Mouse (Mus musculus) limb, embryonic 14.5 days (tissue): ENCODE results near the gene Blm. TPM values are rescaled to one million over a fixed set of nuclear protein-coding genes. Genes with fewer than 3 reads are reported as not detected.

Experiments
- ATAC-seq: fragments of 200-750 bp; cut with Nextera tagmentation; 2 replicates; pipeline ENCODE4 v1.8.0; 2017; ENCODE audit warnings: low read depth, moderate number of reproducible peaks, moderate TSS enrichment; ENCODE audit not compliant: low FRiP score
- DNase-seq: peaks from one replicate; pipeline ENCODE4 v3.0.0-alpha.2; 2015; ENCODE audit warnings: low spot score
- H3K27ac ChIP-seq: fragments of 300-500 bp; sonication (generic); replicated peaks from 2 replicates; pipeline ENCODE4 v1.5.1; 2014; ENCODE audit warnings: low read depth, mild to moderate bottlenecking, low read length, moderate library complexity, mixed read lengths
- H3K27me3 ChIP-seq: fragments of 300-500 bp; sonication (generic); 2 replicates; pipeline ENCODE4 v1.6.1; 2014; ENCODE audit warnings: low read length, mixed read lengths; ENCODE audit not compliant: control insufficient read depth, insufficient read depth
- H3K36me3 ChIP-seq: fragments of 300-500 bp; sonication (generic); 2 replicates; pipeline ENCODE4 v1.6.1; 2014; ENCODE audit warnings: mild to moderate bottlenecking, low read length, moderate library complexity, mixed read lengths; ENCODE audit not compliant: control insufficient read depth, insufficient read depth
- H3K4me1 ChIP-seq: fragments of 300-500 bp; sonication (generic); 2 replicates; pipeline ENCODE4 v1.6.1; 2014; ENCODE audit warnings: antibody characterized with exemption, low read length, mixed read lengths; ENCODE audit not compliant: control insufficient read depth, insufficient read depth
- H3K4me2 ChIP-seq: fragments of 300-500 bp; sonication (generic); replicated peaks from 2 replicates; pipeline ENCODE4 v1.6.1; 2014; ENCODE audit warnings: low read depth, mild to moderate bottlenecking, low read length, moderate library complexity; ENCODE audit not compliant: severe bottlenecking
- H3K4me3 ChIP-seq: fragments of 300-500 bp; sonication (generic); replicated peaks from 2 replicates; pipeline ENCODE4 v1.5.1; 2014; ENCODE audit warnings: low read length
- H3K9ac ChIP-seq: fragments of 300-500 bp; sonication (generic); 2 replicates; pipeline ENCODE4 v1.6.1; 2014; ENCODE audit warnings: mild to moderate bottlenecking, low read depth, low read length, moderate library complexity; ENCODE audit not compliant: severe bottlenecking
- H3K9me3 ChIP-seq: fragments of 300-500 bp; sonication (generic); 2 replicates; pipeline ENCODE4 v1.6.1; 2016; ENCODE audit warnings: low read length; ENCODE audit not compliant: control insufficient read depth
- POLR2A ChIP-seq: fragments of 200-500 bp; IDR thresholded peaks from 2 replicates; pipeline ENCODE4 v1.8.0; 2012; ENCODE audit warnings: inconsistent platforms, mild to moderate bottlenecking, moderate library complexity, borderline replicate concordance; ENCODE audit not compliant: insufficient read depth, insufficient read length; ENCODE audit errors: extremely low read depth
- WGBS: fragments of 180-500 bp; shearing (Covaris S2); extraction: QIAGEN DNeasy Blood & Tissue Kit; methylation state at CpG from one replicate; pipeline ENCODE4 v1.1.7; 2014; 5-methylcytosine and 5-hydroxymethylcytosine counted together
- polyA plus RNA-seq, 2 experiments: library from polyadenylated mRNA; depleted of rRNA in 1 of 2; stranded (reverse) in 1 of 2; unstranded in 1 of 2; fragments of >200 nt; fragmentation: Nextera tagmentation in 1 of 2; extraction: Ambion mirVana in 1 of 2; gene quantifications; 2 replicates each; pipeline versions ENCODE4 v1.2.1 to v1.2.3; 2012 to 2014

Gene Blm
- polyA plus RNA-seq, 2 experiments = 16.2 to 17.8 TPM

GRCm38 (mm10) chr7:80554180-80555021 is 19.5 kb upstream of the Blm start:
- peaks cover 9% of the 10 kb centered on the region; the same call in 1 of the 2 replicates for H3K4me1 ChIP-seq
- peak; percentile 39 for DNase-seq
- no peak for TF ChIP-seq POLR2A
- 46% methylated on average over 22 of the region's 22 CpGs for WGBS
- H3K9ac ChIP-seq = no peak overlapping the region
- no peaks in the 10 kb centered on the region for H3K36me3 ChIP-seq
- peak overlapping the region; percentile 75 for H3K27ac ChIP-seq
- peak; percentile 73 for ATAC-seq
- H3K4me3 ChIP-seq = no peak overlapping the region
- no peak overlapping the region for H3K4me2 ChIP-seq
- H3K27me3 ChIP-seq = no peaks in the 10 kb centered on the region
- no peaks in the 10 kb centered on the region for H3K9me3 ChIP-seq

- no peak overlapping the region for H3K9ac ChIP-seq
- no peaks in the 10 kb centered on the region for H3K9me3 ChIP-seq
- H3K4me1 ChIP-seq = no peaks in the 10 kb centered on the region; the same call in 1 of the 2 replicates
- H3K4me3 ChIP-seq = no peak overlapping the region
- DNase-seq (no peak), ATAC-seq (no peak)
- H3K36me3 ChIP-seq = no peaks in the 10 kb centered on the region
- H3K27ac ChIP-seq = no peak overlapping the region
- WGBS = 79% methylated on average over 7 of the region's 7 CpGs
- TF ChIP-seq POLR2A = no peak
- no peak overlapping the region for H3K4me2 ChIP-seq
- H3K27me3 ChIP-seq = no peaks in the 10 kb centered on the region
Measured at GRCm38 (mm10) chr7:80548513-80549260, 13.8 kb upstream of the Blm start.

DNA sequence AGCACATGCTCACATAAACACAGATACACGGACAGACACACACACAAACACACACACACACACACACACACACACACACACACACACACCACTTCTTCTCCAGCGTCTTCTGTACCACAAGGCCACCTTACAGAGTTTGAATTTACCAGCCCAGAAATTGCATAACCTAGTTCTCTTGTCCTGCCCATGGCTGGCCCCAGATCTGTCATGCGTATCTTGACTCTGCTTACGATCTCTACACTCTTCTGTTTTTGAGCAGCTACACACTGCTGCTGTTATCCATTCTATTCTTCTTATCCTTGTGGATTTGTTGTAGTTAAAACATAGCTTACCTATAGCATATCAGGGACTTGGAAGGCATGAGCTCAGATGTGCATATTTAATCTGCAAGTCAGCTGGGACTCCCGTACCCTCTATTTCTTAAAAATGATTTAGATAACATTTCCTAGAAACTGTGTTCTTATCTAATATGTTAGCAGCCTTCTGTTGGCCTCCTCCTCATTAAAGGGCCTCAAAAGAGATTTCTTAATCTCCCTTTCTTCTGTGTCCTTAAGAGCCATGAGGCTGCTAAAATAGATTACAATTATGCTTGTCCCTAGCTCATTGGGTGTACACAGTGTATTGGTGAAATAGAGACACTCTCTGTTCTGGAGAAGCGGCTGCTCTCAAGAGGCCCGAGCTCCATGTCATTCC is 7.4 kb upstream of the Blm start:
- H3K4me3 ChIP-seq = no peak overlapping the region
- H3K36me3 ChIP-seq = no peaks in the 10 kb centered on the region
- ATAC-seq (no peak), DNase-seq (no peak)
- no peak overlapping the region for H3K4me2 ChIP-seq
- TF ChIP-seq POLR2A = no peak
- H3K27me3 ChIP-seq = no peaks in the 10 kb centered on the region
- H3K9me3 ChIP-seq = no peaks in the 10 kb centered on the region
- H3K27ac ChIP-seq = no peak overlapping the region
- no peaks in the 10 kb centered on the region; the same call in 1 of the 2 replicates for H3K4me1 ChIP-seq
- H3K9ac ChIP-seq = no peak overlapping the region
- WGBS = 82% methylated on average over 7 of the region's 7 CpGs

- TF ChIP-seq POLR2A = no peak
- H3K4me2 ChIP-seq = no peak overlapping the region
- DNase-seq (no peak), ATAC-seq (no peak)
- no peaks in the 10 kb centered on the region for H3K9me3 ChIP-seq
- no peak overlapping the region for H3K4me3 ChIP-seq
- WGBS = 65% methylated on average over 5 of the region's 5 CpGs
- H3K9ac ChIP-seq = no peak overlapping the region
- H3K4me1 ChIP-seq = no peaks in the 10 kb centered on the region; the same call in 1 of the 2 replicates
- H3K27ac ChIP-seq = no peak overlapping the region
- H3K27me3 ChIP-seq = no peaks in the 10 kb centered on the region
- H3K36me3 ChIP-seq = no peaks in the 10 kb centered on the region
Measured at GRCm38 (mm10) chr7:80539581-80539980, 4.7 kb upstream of the Blm start.
